Comparison of ENCODE assay signal across 25 mouse cellular contexts in the genomic region with DNA sequence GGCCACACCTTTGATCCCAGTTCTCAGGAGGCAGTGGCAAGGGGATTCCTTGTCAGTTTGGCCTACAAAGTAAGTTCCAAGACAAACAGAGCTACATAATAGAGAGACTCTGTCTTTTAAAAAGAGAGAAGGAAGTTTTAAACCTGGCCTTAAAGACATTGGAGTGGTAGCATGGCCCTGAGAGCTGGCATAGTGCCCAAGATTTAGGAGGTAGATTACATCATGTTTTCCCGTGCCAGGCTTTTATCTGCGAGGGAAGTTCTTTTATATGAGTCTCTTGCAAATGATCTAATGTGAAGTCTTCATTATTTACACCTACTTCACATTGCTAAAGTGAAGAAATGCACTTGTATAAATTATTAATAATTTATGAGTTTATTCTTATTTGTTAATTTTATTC.
DNase-seq lines count a peak whose midpoint lies in the region; ATAC-seq lines count a peak whose summit lies in the region.
"Had no signal": no experiment of that assay in that cellular context is flagged by ENCODE, and none has a peak within 500 bp of the region (broad histone marks: within the 10 kb centered on the region; RNA-seq: fewer than 3 reads in every experiment).

No protein-coding gene starts in this region.

- no peaks in the 10 kb centered on the region for H3K4me1 ChIP-seq in forebrain, embryonic 14.5 days (ENCODE audit: control insufficient read depth, insufficient read depth, low read length)
- H3K4me1 ChIP-seq in forebrain, embryonic 11.5 days (replicated peaks; ENCODE audit: control insufficient read depth, insufficient read depth, low read length) = peaks cover 2% of the 10 kb centered on the region; the same call in 1 of the 2 replicates
- no peaks in the 10 kb centered on the region for H3K4me1 ChIP-seq in midbrain, embryonic 14.5 days (ENCODE audit: control insufficient read depth, insufficient read depth, low read length)
- no peaks in the 10 kb centered on the region for H3K4me1 ChIP-seq in midbrain, embryonic 13.5 days (replicated peaks)
- H3K4me1 ChIP-seq: hindbrain, embryonic 12.5 days; neural tube, embryonic 15.5 days had no signal

- no peaks in the 10 kb centered on the region for H3K36me3 ChIP-seq in forebrain, embryonic 14.5 days (ENCODE audit: control insufficient read depth, insufficient read depth, low read length)
- H3K36me3 ChIP-seq in forebrain, embryonic 11.5 days (ENCODE audit: control insufficient read depth, insufficient read depth, low read length) = no peaks in the 10 kb centered on the region
- H3K36me3 ChIP-seq in midbrain, embryonic 14.5 days (ENCODE audit: control insufficient read depth, insufficient read depth, low read length) = no peaks in the 10 kb centered on the region
- H3K36me3 ChIP-seq in midbrain, embryonic 13.5 days = no peaks in the 10 kb centered on the region
- H3K36me3 ChIP-seq: forebrain, embryonic 12.5 days; hindbrain, embryonic 12.5 days; limb, embryonic 10.5 days; liver, embryonic 15.5 days; neural tube, embryonic 15.5 days had no signal

- no peak overlapping the region for H3K27ac ChIP-seq in forebrain, embryonic 14.5 days (ENCODE audit: low read depth, low read length)
- H3K27ac ChIP-seq in forebrain, embryonic 11.5 days (ENCODE audit: low read depth, low read length) = no peak overlapping the region
- H3K27ac ChIP-seq in midbrain, embryonic 14.5 days (replicated peaks; ENCODE audit: low read depth, low read length) = no peak overlapping the region
- H3K27ac ChIP-seq in midbrain, embryonic 13.5 days = no peak overlapping the region
- H3K27ac ChIP-seq: forebrain, embryonic 12.5 days; hindbrain, embryonic 12.5 days; limb, embryonic 10.5 days; liver, embryonic 15.5 days; neural tube, embryonic 15.5 days had no signal

- no peak overlapping the region for H3K9ac ChIP-seq in forebrain, embryonic 14.5 days (ENCODE audit: low read length)
- H3K9ac ChIP-seq in forebrain, embryonic 11.5 days (ENCODE audit: low read length) = no peak overlapping the region
- H3K9ac ChIP-seq in midbrain, embryonic 14.5 days (replicated peaks; ENCODE audit: low read length) = no peak overlapping the region
- H3K9ac ChIP-seq in midbrain, embryonic 13.5 days (replicated peaks) = no peak overlapping the region
- H3K9ac ChIP-seq: forebrain, embryonic 12.5 days; hindbrain, embryonic 12.5 days; liver, embryonic 15.5 days; neural tube, embryonic 15.5 days had no signal

- no peaks in the 10 kb centered on the region for H3K27me3 ChIP-seq in forebrain, embryonic 14.5 days (replicated peaks; ENCODE audit: control insufficient read depth, insufficient read depth, low read length)
- H3K27me3 ChIP-seq in forebrain, embryonic 11.5 days (ENCODE audit: control insufficient read depth, insufficient read depth, low read length) = no peaks in the 10 kb centered on the region
- H3K27me3 ChIP-seq in midbrain, embryonic 14.5 days (ENCODE audit: control insufficient read depth, insufficient read depth, low read length) = no peaks in the 10 kb centered on the region
- H3K27me3 ChIP-seq in midbrain, embryonic 13.5 days = no peaks in the 10 kb centered on the region
- H3K27me3 ChIP-seq: forebrain, embryonic 12.5 days; hindbrain, embryonic 12.5 days; neural tube, embryonic 15.5 days; Patski had no signal

- ATAC-seq in forebrain, embryonic 14.5 days = peak; percentile 42; the same call in 1 of the 2 replicates
- ATAC-seq in forebrain, embryonic 11.5 days (replicated peaks; ENCODE audit: low FRiP score) = no peak
- no peak for ATAC-seq in midbrain, embryonic 14.5 days (ENCODE audit: low FRiP score, low TSS enrichment)
- ATAC-seq in midbrain, embryonic 13.5 days = no peak
- ATAC-seq: Patski had no signal

- H3K4me2 ChIP-seq in forebrain, embryonic 14.5 days (ENCODE audit: low read length) = no peak overlapping the region
- no peak overlapping the region for H3K4me2 ChIP-seq in forebrain, embryonic 11.5 days (ENCODE audit: low read depth, low read length, severe bottlenecking)
- no peak overlapping the region for H3K4me2 ChIP-seq in midbrain, embryonic 14.5 days (ENCODE audit: low read length)
- H3K4me2 ChIP-seq in midbrain, embryonic 13.5 days (replicated peaks) = no peak overlapping the region
- H3K4me2 ChIP-seq: forebrain, embryonic 12.5 days; heart, embryonic 11.5 days; hindbrain, embryonic 12.5 days; liver, embryonic 15.5 days; neural tube, embryonic 15.5 days had no signal

- no peaks in the 10 kb centered on the region for H3K9me3 ChIP-seq in forebrain, embryonic 14.5 days (replicated peaks; ENCODE audit: control insufficient read depth, low read length)
- H3K9me3 ChIP-seq in forebrain, embryonic 11.5 days (ENCODE audit: control insufficient read depth, low read length) = no peaks in the 10 kb centered on the region
- no peaks in the 10 kb centered on the region for H3K9me3 ChIP-seq in midbrain, embryonic 14.5 days (ENCODE audit: control insufficient read depth, low read length)
- no peaks in the 10 kb centered on the region for H3K9me3 ChIP-seq in midbrain, embryonic 13.5 days
- H3K9me3 ChIP-seq: forebrain, embryonic 12.5 days; hindbrain, embryonic 12.5 days; limb, embryonic 10.5 days; liver, embryonic 15.5 days; neural tube, embryonic 15.5 days had no signal

- H3K4me3 ChIP-seq in forebrain, embryonic 14.5 days (ENCODE audit: low read depth, low read length) = no peak overlapping the region
- no peak overlapping the region for H3K4me3 ChIP-seq in forebrain, embryonic 11.5 days (ENCODE audit: low read depth, low read length)
- no peak overlapping the region for H3K4me3 ChIP-seq in midbrain, embryonic 14.5 days (replicated peaks; ENCODE audit: low read depth, low read length)
- no peak overlapping the region for H3K4me3 ChIP-seq in midbrain, embryonic 13.5 days (replicated peaks)
- H3K4me3 ChIP-seq: forebrain, embryonic 12.5 days; hindbrain, embryonic 12.5 days; limb, embryonic 10.5 days; liver, embryonic 15.5 days; neural tube, embryonic 15.5 days had no signal

- WGBS in forebrain, embryonic 14.5 days = 15% methylated on average over 2 of the region's 2 CpGs
- WGBS in forebrain, embryonic 11.5 days = 66% methylated on average over 2 of the region's 2 CpGs
- 50% methylated on average over 2 of the region's 2 CpGs for WGBS in midbrain, embryonic 14.5 days
- WGBS in midbrain, embryonic 13.5 days = 54% methylated on average over 2 of the region's 2 CpGs
- 13% methylated on average over 2 of the region's 2 CpGs for WGBS in large intestine, adult 2 months

- intact Hi-C loops in heart, postnatal 14 days (cut with DNase I) = no loop called here

- peak; percentile 73 for DNase-seq in forebrain, embryonic 14.5 days (ENCODE audit: low spot score)
- DNase-seq in forebrain, embryonic 11.5 days (ENCODE audit: low spot score) = no peak
- DNase-seq in midbrain, embryonic 14.5 days = peak; percentile 30
- peak; percentile 33 for DNase-seq in NIH3T3 (ENCODE audit: low read depth)
- peak; percentile 55 for DNase-seq in large intestine, adult 2 months (ENCODE audit: low read depth, low spot score)
- no peak for DNase-seq in gastrocnemius, postnatal 25 days
- no peak for DNase-seq in heart, postnatal 14 days
- DNase-seq: cerebellum, adult 2 months; cerebellum, postnatal 36 days; gastrocnemius, postnatal 10 days; heart, adult 11 months; kidney, adult 11 months; liver; lung, postnatal 14 days; right cerebral cortex, adult 18-20 months; right cerebral cortex, postnatal 4 days; thymus, postnatal 25 days had no signal

Comparison
In these comparisons a context has a peak if more than half of its experiments do, and no peak if none do; other contexts are left out.
1. DNase-seq: peak in forebrain, embryonic 14.5 days (single experiment), midbrain, embryonic 14.5 days (single experiment), NIH3T3 (single experiment) and large intestine, adult 2 months (single experiment); none in forebrain, embryonic 11.5 days (single experiment), gastrocnemius, postnatal 25 days (single experiment) and heart, postnatal 14 days (0 of 2).